Mouse (Mus musculus) CD4-positive, CD25-positive, alpha-beta regulatory T cell, adult 4 months (primary cell): ENCODE results near the gene Ints7. TPM values are rescaled to one million over a fixed set of nuclear protein-coding genes. Genes with fewer than 3 reads are reported as not detected.

Experiments used
- ATAC-seq: one replicate; pipeline ENCODE4 v1.8.0; 2017
- polyA plus RNA-seq, 2 experiments: library from polyadenylated mRNA; unstranded; fragments of 100-300 nt; shearing (Covaris generic); gene quantifications; one replicate each; pipeline ENCODE4 v1.2.1; 2017

Gene Ints7
- polyA plus RNA-seq = 10 to 100 TPM; 36.7 to 50.6 TPM

DNA sequence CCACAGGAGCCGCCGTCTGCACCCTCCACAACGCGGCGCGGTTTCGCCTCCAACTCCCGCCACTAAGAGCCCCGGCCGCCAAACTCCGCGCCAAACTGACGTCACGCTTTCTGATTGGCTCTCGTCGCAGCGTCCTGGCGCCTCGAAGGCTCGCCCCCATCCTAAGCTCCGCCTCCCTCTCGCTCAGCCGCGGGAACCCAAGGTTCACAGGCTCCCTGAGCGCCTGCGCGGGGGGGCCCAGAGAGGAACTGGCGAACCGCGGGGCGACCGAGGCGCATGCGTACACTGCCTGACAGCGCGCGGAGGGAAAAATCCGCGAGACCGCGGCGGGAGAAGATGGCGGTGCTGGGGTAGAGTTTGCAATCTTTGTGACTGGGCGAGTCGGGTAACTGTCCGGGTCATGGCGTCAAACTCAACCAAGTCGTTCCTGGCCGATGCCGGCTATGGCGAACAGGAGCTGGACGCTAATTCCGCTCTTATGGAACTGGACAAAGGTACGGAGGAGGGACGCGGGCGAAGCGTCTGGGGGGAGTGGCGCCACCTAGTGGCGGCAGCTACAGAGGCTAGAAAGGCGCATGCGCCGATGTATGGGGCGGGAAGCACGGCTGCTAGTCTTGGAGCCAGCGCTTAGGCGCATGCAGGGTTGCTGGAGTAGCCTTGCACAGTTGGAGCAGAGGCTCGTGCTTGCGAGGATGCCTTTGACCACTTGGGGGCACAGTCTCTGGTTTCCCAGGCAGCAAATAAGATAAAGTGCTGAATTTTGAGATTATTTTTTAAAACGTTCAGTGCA lies at the start of gene Ints7, which contains the start of gene Dtl:
Gene Ints7 (plus strand): TSS at position 179 of the 790 bp plus-strand sequence.
Gene Dtl (minus strand): TSS at position 87 of the 790 bp plus-strand sequence.
- peak; percentile 88 for ATAC-seq

DNA sequence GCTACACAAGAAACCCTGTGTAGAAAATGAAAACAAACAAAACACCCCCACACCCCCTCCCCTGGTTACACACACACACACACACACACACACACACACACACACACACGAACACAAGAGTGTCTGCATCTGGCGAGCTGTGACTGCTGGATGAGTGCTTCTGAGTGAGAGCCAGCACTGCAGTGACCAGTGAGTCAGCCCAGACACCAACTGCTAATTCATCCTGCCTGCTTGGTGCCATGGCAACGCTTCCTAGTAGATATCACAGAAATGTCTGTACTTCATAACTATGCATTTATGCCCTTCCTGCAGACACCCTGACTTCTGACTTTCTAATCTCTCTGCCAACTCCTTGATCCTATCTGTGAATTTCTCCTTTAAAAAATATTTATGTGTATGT lies 48.3 kb upstream of the Ints7 start:
- no peak for ATAC-seq

DNA sequence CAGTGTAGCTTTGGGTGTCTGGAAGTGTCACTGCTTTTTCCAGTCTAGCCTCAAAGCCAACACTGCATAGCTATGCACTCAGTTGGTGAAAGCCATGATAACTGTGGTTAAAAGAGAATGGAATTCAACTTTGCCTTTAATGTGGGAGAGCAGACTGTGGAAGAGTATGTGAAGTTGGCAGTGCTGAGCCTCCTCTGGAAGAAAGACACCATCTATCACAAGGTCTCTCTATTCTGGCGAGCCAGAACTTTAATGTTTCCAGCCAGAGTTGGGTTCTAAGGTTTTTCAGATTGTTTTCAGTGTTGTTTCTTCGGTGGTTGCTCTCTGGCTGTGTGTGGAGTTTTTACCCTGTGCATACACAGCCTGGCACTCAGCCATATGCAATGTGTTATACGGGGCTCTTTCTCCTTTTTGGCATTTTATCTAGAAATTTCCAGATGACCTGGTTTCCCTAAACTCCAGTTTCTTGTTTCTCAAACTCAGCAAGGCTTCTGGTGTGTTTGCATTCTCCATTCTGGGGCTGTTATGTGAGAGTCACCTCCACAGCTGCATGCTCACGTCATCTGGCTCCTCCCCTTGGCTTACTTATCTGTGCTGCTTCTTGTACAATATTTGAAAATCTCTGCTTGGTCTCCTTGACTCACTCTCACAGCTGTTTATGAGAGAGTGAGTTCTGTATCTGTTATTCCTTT lies 47.4 kb upstream of the Ints7 start:
- no peak for ATAC-seq

DNA sequence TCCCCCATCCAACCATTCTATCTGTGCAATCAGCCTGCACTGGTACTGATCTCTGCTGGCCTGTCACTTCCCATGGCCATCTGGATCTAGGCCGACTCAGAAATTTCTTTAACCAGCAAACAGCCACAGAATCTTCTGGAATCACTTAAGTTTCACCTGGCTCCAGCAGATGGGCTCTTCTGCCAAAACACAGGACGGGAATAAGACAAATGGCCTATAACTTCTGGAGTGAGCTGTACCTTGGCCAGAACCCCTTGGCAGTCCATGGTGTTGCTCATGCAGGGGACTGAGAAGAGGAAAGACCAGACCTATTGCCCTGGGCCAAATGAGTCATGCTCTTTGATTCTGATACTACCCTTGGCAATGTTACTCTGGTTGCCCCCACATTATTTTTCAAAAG lies 46.0 kb upstream of the Ints7 start:
- ATAC-seq = no peak

DNA sequence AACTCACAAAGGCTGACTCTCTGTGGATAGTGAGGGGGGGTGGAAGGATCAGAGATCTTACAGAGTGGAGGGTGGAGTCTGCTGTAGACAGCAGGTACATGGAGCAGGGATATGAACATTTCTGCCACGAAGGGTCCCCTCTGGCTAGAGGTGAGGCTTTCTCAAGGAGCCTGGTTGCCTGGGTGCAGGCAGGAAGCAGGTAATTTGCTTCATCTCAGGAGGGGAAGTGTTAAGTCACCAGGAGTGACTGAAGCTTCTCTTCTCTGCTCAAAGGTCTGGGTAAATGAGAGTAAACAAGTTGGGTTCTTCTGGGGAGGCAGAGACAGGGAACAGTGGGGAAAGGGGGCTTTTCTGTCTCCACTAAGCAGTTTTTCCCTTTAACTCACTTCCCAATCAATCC lies 44.4 kb upstream of the Ints7 start:
- ATAC-seq = no peak

DNA sequence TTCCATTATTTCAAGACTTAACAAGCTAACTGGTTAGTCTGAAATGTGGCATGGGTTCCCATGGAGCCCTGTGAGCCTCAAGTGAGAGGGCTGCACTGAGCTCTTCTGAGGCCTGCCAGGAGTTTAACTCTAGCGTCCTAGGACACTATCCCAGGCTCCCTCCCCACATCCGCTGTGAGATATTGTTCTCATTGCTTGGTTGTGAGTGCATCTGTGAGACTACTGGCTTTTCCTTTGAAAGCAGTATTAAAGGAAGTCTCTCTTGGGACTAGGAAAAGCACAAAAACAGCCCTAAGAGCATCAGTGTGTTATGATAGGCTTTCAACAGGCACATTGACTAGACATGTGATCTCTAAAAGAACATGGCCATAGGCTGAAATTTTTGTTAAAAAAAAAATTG lies 40.5 kb upstream of the Ints7 start:
- ATAC-seq = no peak

DNA sequence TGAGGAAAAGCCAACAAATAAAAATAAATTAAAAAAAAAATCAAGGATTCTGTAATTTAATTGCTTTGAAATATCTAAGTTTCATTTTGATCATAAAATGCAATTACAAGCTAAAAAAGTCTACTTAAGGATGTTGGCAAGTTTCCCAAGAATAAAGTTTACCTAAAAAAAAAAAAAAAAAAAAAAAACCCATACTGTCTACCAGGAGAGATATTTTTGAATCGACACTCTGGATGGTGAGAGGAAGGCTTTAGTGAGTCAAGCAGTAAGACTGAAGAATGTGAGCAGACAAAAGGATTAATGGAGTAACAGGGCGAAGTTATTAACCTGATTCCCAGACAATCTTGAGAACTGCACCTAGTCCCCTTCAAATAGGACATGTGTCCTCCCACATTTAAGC lies 35.1 kb upstream of the Ints7 start:
- no peak for ATAC-seq

DNA sequence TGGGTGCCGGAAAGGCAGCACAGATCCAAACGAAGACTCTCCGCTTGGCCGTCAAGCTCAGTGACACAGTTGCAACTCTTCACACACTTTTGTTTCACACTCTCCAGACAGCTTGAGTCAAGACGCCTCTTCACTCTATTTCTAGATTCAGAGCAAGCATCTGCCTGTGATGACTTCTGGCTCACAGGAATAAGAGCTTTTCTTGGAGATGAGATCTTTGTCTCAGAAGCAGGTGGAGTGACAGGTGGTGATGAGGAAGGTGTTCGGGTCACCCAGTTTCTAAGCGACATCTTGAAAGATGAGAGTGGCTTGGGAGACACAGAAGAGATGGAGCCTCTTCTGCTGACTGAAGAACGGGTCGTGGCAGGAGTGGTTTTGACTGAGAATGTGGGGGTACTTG lies 34.4 kb upstream of the Ints7 start:
- no peak for ATAC-seq

DNA sequence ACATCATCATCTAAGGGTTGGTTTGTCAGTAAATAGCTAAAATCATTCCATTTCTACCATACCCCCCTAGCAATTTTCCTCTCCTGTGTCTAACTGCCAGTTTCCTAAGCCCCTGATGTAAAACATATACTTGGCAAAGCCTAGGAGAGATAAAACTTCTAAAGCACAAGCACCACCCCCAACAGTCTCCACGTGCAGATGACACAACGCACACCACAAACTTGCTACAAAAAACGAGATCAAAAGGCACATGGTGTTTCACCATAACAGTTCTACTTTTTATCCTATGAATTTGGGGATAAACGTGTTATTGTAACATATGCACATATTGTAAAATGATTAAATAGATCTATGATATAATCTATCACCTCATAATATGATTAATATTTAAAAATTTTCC lies 33.8 kb upstream of the Ints7 start:
- no peak for ATAC-seq

DNA sequence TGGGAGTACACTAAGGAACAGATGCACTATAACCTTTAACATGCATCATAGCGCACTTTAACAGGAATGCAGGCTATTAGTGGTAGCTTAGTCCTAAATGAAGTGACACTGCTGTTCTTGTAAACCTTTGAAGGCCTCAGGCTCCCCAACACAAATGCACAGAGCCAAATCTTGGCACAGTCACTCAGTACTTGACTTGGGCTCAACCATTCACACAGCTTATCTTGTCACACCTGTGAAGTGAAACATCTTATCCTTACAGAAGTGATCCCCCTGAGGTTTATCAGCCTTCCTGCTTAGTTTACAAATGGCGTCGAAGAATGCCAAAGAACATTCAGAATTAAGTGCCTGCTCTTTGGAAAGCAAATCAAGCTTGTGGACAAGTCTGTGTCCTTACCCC lies 31.7 kb upstream of the Ints7 start:
- no peak for ATAC-seq

DNA sequence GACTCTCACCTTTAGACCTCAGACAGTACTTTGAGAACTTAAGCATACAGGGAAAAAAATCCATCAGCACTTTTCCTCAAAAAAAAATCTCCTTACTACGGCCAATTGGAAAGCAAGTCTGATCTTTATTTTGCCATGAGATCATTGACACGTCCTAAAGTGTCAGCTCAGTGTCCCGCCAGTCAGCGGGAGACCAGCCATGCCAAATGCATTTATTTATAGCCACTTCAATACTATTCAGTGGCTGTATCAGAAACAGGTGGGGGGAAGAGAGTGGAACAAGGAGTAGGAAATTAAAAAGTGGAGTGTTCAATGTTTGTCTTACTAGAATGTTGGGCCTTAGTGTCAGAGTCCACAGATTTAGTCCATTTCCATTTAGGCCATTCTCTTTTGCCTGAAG lies 24.6 kb upstream of the Ints7 start:
- no peak for ATAC-seq

DNA sequence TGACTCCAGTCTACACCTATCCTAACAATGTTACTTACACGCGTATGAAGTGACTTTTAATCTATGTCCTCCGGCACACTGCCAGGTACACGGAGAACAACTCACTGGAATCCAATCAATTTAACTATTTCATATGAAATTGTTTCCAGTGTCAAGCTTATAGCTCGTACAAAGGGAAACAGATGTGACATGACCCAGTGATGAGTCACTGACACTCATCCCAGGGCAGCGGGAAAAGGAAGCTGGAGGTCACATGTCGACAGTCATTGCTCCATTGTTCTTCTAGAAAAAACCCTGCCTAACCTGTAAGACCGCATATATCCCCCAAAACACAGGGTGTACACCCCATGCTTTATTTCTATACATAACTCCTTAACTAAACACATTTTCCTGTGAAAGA lies 18.3 kb upstream of the Ints7 start:
- ATAC-seq = no peak

DNA sequence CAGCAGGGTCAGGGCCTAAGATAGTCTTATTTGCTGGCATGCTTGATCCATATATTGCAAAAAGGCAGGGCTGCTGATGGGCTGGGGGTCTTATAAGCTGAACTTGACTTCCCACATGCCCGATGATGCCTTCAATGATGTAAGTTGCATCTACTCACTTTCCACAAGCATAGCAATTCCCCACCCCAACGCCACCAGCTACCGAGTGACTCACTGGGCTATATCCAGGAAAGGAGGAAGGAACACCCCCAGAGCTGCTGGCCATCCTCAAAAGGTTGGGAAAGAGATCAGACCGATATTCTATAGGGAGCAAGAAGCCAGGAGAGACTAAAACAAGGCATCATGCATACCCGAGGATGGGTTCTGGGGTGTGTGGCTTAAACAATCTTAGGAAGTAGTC lies 15.7 kb upstream of the Ints7 start:
- ATAC-seq = no peak

DNA sequence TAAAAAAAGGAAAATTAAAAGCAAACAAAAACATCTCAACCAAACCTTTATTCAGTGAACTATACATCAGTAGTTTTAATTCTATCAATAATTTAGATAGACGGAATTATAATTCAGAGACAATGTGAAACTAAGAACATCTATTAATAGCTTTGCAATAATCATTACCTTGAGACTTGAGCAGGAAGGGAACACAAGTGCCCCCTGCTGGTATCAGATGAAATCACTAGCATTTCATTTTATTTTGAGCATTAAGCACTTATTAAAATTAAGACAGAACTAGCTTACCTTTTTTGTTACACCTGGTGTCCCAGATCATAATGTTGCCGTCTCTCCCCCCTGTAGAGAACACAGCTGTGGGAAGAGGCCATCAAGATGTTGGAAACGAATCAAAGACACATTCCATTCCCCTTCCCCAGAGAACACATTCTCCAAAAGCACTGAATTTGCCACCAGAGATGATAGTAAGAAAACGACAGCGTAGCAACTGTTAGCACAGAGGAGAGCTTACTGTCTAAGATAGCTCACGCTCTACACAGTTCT lies 12.5 kb upstream of the Ints7 start:
- ATAC-seq = peak; percentile 92

DNA sequence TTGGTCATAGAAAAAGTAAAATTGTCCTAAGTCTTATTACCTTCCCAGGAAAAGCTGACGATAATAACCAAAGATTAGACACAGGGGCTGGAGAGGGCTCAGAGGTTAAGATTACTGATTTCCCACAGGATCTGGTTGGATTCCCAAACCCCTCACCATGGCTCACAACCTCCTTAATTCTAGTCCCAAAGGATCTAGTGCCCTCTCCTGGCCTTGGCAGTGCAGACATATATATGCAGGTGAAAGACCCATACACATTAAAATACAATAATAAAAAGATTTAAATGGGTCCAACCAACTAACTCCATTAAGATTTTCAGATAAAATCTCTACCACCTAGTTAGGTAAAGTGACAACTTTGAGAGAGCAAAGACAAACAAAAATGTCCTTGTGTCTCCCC lies 7.6 kb upstream of the Ints7 start:
- ATAC-seq = no peak

DNA sequence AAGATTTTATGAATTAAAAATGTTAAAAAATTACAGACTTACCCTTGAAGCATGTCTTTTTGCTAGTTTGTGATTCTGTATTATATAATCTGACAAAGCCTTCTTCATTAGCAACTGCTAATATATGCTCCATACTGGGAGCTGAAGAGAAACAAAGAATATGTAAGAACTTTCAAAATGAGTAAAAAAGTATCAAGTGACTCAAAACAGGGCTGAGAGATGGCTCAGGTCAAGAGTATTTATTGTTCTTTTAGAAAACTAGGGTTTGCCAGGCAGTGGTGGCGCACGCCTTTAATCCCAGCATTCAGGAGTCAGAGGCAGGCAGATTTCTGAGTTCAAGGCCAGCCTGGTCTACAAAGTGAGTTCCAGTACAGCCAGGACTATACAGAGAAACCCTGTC lies 5.8 kb upstream of the Ints7 start:
- ATAC-seq = no peak

DNA sequence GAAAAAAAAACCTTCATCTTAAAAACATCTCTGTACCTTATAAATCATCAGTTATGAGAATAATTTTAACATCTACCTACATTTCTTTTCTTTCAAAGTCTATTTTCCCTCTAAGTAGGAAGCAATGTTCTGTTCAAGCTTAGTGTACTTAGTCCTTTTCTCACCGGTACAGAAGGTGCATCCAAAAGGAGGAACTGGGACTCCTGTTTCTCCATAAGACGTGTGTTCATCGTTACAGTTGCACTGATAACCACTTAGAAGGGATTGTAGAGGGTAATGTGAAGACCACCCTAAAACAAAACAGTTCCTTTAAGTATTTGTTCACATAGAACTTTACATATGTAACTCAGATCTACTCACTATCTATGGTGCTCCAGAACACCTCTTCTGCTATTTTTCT lies 5.0 kb upstream of the Ints7 start:
- ATAC-seq = no peak

DNA sequence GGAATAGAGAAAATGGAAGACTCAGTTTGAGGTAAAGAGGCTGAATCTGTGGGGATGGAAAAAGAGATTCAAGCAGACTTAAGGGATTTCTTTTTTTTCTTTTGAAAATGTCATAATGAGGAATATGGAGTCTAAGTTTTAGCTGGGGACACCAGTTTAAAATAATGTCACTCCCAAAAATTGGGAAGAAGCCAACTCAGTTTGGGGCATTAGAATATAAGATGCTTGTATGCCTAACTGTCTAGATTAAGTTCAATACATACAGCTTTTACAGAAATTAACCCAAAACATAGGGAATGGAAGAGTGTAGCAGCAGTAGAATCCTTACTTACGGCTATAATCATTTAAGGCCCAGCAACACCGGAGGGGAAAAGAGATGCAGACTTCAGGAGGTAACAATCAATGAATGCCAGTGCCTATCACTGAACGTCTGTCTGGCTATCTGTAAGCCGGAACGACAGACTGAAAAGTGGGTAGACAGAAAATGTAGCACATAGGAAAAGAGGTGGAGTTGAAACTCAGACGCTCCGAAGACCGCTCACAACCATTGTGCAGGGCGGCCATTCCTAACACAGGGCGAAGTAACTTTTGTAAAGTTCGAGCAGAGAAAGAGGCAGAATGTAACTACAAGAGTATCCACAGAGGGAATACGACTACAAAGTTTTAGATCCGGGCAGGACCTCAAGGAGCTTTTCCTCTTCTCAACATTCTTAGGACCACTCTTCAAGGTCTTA lies 1.4 kb upstream of the Ints7 start:
- ATAC-seq = no peak

DNA sequence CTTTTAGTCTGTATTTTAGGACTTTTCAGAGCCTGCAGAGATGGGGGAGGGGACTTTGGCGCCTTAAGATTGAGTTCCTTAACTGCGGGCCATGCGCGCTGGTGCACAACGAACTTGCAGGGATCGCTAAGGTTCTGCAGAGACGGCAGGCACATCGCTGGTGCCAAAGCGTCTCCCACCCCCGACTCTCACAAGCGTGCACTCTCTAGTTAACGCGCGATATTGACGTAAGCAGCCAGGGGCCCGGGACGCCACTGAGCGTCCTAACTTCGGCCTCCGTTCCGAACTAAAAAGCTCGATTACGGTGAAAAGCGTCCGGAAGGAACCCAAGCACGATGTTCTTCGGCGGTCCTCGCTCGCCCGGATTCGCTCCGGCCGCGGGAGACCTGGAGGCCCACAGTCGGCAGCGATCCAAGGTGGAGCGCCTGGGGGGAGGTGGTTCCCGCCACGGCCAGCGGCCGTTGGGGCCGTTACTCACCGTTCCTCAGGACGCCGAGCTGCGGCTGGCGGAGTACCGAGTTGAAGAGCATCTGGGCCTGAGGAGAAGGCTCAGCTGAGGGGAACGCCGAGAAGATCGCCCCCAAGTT lies 472 bp upstream of the Ints7 start:
- ATAC-seq = peak; percentile 7

DNA sequence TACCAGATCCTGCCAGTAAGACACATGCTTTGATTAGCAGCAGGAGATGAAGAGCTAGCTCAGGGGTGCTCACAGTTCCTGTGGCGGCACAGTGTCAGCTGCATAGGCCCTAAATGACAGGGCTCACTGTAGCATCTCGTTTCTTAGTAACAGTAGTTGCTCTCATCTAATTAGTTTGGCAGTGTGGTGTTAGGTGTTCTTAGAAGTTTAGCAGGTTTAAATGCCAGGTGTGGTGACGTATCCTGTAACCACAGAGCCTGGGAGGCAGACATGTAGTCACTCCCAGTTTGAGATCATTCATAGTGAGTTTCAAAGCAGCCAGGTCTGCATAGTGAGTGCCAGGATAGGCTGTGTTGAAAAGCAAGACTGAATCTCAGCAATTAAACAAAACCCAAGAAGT lies 4.1 kb downstream of the Ints7 start:
- ATAC-seq = no peak

DNA sequence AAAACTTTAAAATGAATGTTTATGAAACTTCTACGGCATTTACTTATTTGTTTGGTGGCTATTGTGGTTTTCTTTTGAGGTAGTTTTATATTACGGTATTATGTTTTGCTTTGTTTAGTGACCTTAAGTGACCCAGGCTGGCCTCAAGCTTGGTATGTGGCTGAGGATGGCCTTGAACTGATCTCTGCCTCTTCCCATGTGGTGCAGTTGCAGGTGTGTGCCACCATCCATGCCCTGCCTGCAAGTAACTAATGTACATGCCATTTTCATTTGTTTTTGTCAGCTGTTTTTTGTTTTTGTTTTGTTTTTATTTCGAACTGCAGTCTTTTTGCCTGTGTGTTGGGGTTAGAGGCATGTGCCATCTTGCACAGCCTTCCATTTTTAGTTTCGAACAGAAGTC lies 6.2 kb downstream of the Ints7 start:
- ATAC-seq = no peak

DNA sequence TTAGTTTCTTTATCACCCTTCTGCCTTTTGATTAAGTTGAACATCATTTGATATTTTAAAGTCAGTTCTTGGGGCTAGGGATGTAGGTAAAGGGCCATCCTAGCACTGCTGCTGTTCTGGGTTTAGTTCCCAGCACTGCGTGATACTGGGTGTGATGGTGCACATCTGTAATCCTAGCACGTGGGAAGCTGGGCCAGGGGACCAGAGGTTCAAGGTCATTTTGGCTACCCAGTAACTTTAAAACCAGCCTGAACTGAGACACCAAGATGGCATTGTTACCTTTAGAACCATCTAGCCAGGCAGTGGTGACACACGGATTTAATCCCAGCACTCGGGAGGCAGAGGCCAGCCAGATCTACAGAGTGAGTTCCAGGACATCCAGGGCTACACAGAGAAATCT lies 8.4 kb downstream of the Ints7 start:
- no peak for ATAC-seq

DNA sequence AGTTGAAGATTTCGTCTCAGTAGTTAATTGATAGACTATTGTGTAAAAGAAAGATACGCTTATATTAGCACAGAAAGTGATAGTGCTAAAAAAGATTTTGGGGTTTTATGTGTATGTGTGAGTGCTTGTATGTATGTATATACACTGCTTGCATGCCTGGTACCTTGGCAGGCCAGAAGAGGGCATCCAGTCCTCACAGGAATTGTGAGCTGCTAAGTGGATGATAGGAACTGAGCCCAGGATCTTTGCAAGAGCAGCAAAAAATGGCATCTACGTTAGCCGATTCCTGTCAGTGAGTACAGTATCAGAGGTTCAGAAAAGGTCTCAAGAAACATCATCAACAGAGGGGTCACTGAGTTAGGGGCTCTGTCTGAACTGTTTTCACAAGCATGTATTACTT lies 9.0 kb downstream of the Ints7 start:
- no peak for ATAC-seq
